ENCODE assay signal across 23 mouse cellular contexts in the genomic region with DNA sequence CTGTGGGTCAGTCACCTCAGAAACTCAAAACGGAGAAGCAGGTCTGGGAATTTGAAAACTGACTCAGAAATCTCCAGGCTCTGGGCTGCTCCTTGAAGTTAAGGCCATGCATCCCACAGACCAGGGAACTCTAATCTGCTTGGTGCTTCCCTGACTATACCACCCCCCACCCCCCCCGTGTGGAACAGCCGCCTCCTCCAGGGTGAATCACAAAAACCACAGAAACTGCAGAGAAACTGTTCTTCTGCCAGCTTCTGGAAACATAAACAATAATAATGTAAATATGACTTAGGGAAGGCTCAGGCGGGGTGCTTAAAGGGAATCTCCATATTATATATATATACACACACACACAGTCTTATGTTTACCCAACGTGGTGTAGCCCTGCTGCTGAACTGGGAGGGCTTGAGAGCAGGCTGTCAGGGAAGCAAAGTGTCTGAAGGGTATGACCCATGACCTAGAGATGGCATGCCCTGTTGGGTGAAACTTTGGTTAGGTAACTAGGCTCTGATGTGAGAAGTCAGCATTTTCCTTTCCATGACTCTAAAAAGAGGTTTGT.
DNase-seq lines count a peak whose midpoint lies in the region; ATAC-seq and TF ChIP-seq lines count a peak whose summit lies in the region.
"Had no signal": no experiment of that assay in that cellular context is flagged by ENCODE, and none has a peak within 500 bp of the region (broad histone marks: within the 10 kb centered on the region; RNA-seq: fewer than 3 reads in every experiment).

No protein-coding gene starts in this region.

- H3K4me3 ChIP-seq in lung, embryonic 16.5 days (ENCODE audit: low read length): no peak overlapping the region
- no peak overlapping the region for H3K4me3 ChIP-seq in intestine, embryonic 14.5 days (ENCODE audit: low read depth, low read length)
- no peak overlapping the region for H3K4me3 ChIP-seq in forebrain, embryonic 13.5 days
- H3K4me3 ChIP-seq: hindbrain, embryonic 10.5 days; layer of hippocampus, adult 2 months; midbrain, embryonic 13.5 days had no signal

- no peak overlapping the region for H3K9ac ChIP-seq in lung, embryonic 16.5 days (ENCODE audit: low read length)
- no peak overlapping the region for H3K9ac ChIP-seq in intestine, embryonic 14.5 days (ENCODE audit: low read length)
- no peak overlapping the region for H3K9ac ChIP-seq in forebrain, embryonic 13.5 days
- H3K9ac ChIP-seq: midbrain, embryonic 13.5 days had no signal

- H3K27me3 ChIP-seq in lung, embryonic 16.5 days (ENCODE audit: control insufficient read depth, insufficient read depth, low read depth, low read length): no peaks in the 10 kb centered on the region
- H3K27me3 ChIP-seq in Patski: no peaks in the 10 kb centered on the region
- H3K27me3 ChIP-seq in intestine, embryonic 14.5 days (replicated peaks; ENCODE audit: control insufficient read depth, insufficient read depth, low read length): no peaks in the 10 kb centered on the region
- H3K27me3 ChIP-seq in forebrain, embryonic 13.5 days: no peaks in the 10 kb centered on the region
- H3K27me3 ChIP-seq: midbrain, embryonic 13.5 days had no signal

- no peaks in the 10 kb centered on the region for H3K36me3 ChIP-seq in lung, embryonic 16.5 days (ENCODE audit: control insufficient read depth, insufficient read depth, low read length)
- H3K36me3 ChIP-seq in intestine, embryonic 14.5 days (ENCODE audit: control insufficient read depth, insufficient read depth, low read length): no peaks in the 10 kb centered on the region
- H3K36me3 ChIP-seq in forebrain, embryonic 13.5 days (ENCODE audit: poor library complexity, severe bottlenecking): no peaks in the 10 kb centered on the region
- H3K36me3 ChIP-seq: hindbrain, embryonic 10.5 days; midbrain, embryonic 13.5 days had no signal

- H3K4me2 ChIP-seq in lung, embryonic 16.5 days (ENCODE audit: low read depth, low read length): no peak overlapping the region
- H3K4me2 ChIP-seq in intestine, embryonic 14.5 days (ENCODE audit: low read length): no peak overlapping the region
- no peak overlapping the region for H3K4me2 ChIP-seq in forebrain, embryonic 13.5 days
- H3K4me2 ChIP-seq: midbrain, embryonic 13.5 days had no signal

- H3K4me1 ChIP-seq in lung, embryonic 16.5 days (replicated peaks; ENCODE audit: control insufficient read depth, insufficient read depth, low read length): peaks cover 5% of the 10 kb centered on the region; the same call in 1 of the 2 replicates
- H3K4me1 ChIP-seq in intestine, embryonic 14.5 days (replicated peaks; ENCODE audit: control insufficient read depth, insufficient read depth, low read length): no peaks in the 10 kb centered on the region; the same call in 1 of the 2 replicates
- no peaks in the 10 kb centered on the region for H3K4me1 ChIP-seq in forebrain, embryonic 13.5 days
- H3K4me1 ChIP-seq: hindbrain, embryonic 10.5 days; midbrain, embryonic 13.5 days had no signal

- DNase-seq in lung, postnatal 4 days: no peak
- DNase-seq in Patski (ENCODE audit: low read depth, low spot score): no peak
- no peak for DNase-seq in intestine, embryonic 14.5 days (ENCODE audit: low spot score)
- DNase-seq in yolk sac, embryonic 10.5 days (ENCODE audit: low spot score): peak; percentile 72
- no peak for DNase-seq in heart, postnatal 36 days
- DNase-seq: adrenal gland, postnatal 25 days; cerebellum, adult 18-20 months; cerebellum, postnatal 36 days; gastrocnemius, postnatal 36 days; kidney, adult 8-10 months; kidney, postnatal 14 days; left cerebral cortex, postnatal 4 days; liver; right cerebral cortex, postnatal 25 days; thymus, postnatal 36 days had no signal

- H3K27ac ChIP-seq in lung, embryonic 16.5 days (ENCODE audit: low read length): peak overlapping the region; percentile 57
- H3K27ac ChIP-seq in intestine, embryonic 14.5 days (ENCODE audit: low read depth): 0 out of 2 replicates have a peak overlapping the region, but pooled peaks have one; percentile 16
- no peak overlapping the region for H3K27ac ChIP-seq in forebrain, embryonic 13.5 days
- H3K27ac ChIP-seq: hindbrain, embryonic 10.5 days; hindbrain, postnatal 0 days; layer of hippocampus, adult 2 months; midbrain, embryonic 13.5 days had no signal

- CTCF ChIA-PET in Patski (lab: Charles Lee): no interaction called here

- TF ChIP-seq CTCF in Patski (IDR thresholded peaks at IDR 0.05): no peak

- in situ Hi-C loops in Patski (cut with MboI; ENCODE audit: low pct_unique_long_range_greater_than_20kb): no loop called here

- 20% methylated on average over 5 of the region's 5 CpGs for WGBS in lung, embryonic 16.5 days
- 32% methylated on average over 5 of the region's 5 CpGs for WGBS in intestine, embryonic 14.5 days
- WGBS in forebrain, embryonic 13.5 days: 85% methylated on average over 5 of the region's 5 CpGs

- POLR2A ChIA-PET in Patski (lab: Charles Lee): no interaction called here

- no peaks in the 10 kb centered on the region for H3K9me3 ChIP-seq in lung, embryonic 16.5 days (ENCODE audit: control insufficient read depth, low read length)
- no peaks in the 10 kb centered on the region for H3K9me3 ChIP-seq in intestine, embryonic 14.5 days (ENCODE audit: control insufficient read depth, low read length)
- no peaks in the 10 kb centered on the region for H3K9me3 ChIP-seq in forebrain, embryonic 13.5 days (replicated peaks)
- H3K9me3 ChIP-seq: hindbrain, embryonic 10.5 days; midbrain, embryonic 13.5 days had no signal

- intact Hi-C loops in heart, postnatal 36 days (cut with DNase I): no loop called here

- ATAC-seq in lung, embryonic 16.5 days (ENCODE audit: low read depth): peak; percentile 87
- ATAC-seq in Patski: peak; percentile 66
- ATAC-seq in intestine, embryonic 14.5 days (replicated peaks; ENCODE audit: low FRiP score, low TSS enrichment, low read depth): no peak
- ATAC-seq in forebrain, embryonic 13.5 days: no peak
- ATAC-seq: activated CD4-positive, CD25-positive, alpha-beta regulatory T cell, adult 4 months; forebrain, embryonic 16.5 days; hindbrain, postnatal 0 days; midbrain, embryonic 13.5 days had no signal

Comparison
In these comparisons a context has a peak if more than half of its experiments do, and no peak if none do; other contexts are left out.
1. ATAC-seq: peak in lung, embryonic 16.5 days (single experiment) and Patski (single experiment); none in intestine, embryonic 14.5 days (single experiment) and forebrain, embryonic 13.5 days (single experiment).